Mouse (Mus musculus) adipocyte (in vitro differentiated cells): ENCODE measurements at regions not wholly inside any gene's neighbourhood (a gene's known extent, or its start where the extent isn't known, plus 50 kb on each side); places are given as distances from the start of the nearest gene placed in this dataset.
A peak's percentile ranks its signal among the peaks of the same experiment; 100 is the strongest.

Experiments used
- DNase-seq: peaks from one replicate; pipeline ENCODE4 v3.0.0-alpha.2; 2016; ENCODE audit warnings: low spot score

GRCm38 (mm10) chr4:9005938-9006626, 767.2 kb upstream of the Car8 start:
- no peak for DNase-seq

- DNase-seq, result no peak
These were observed 765.0 kb upstream of the Car8 start for GRCm38 (mm10) chr4:9003891-9004290.

GRCm38 (mm10) chr4:9002380-9002779, 763.5 kb upstream of the Car8 start:
- no peak for DNase-seq

GRCm38 (mm10) chr4:8998606-8999005, 759.8 kb upstream of the Car8 start:
- DNase-seq, result no peak

GRCm38 (mm10) chr4:8992171-8992570, 753.3 kb upstream of the Car8 start:
- DNase-seq, result no peak

GRCm38 (mm10) chr4:8990551-8990950, 751.7 kb upstream of the Car8 start:
- DNase-seq, result no peak

- DNase-seq, result no peak
These were observed 750.8 kb upstream of the Car8 start for GRCm38 (mm10) chr4:8989614-8990013.

- no peak for DNase-seq
These were observed 750.3 kb upstream of the Car8 start for GRCm38 (mm10) chr4:8989110-8989509.

- DNase-seq, result no peak
These were observed 749.5 kb upstream of the Car8 start for GRCm38 (mm10) chr4:8988345-8988733.

GRCm38 (mm10) chr4:8987544-8988344, 748.9 kb upstream of the Car8 start:
- no peak for DNase-seq

- no peak for DNase-seq
These were observed 747.7 kb upstream of the Car8 start for GRCm38 (mm10) chr4:8986394-8987091.

- DNase-seq, result no peak
These were observed 745.3 kb upstream of the Car8 start for GRCm38 (mm10) chr4:8984059-8984606.

GRCm38 (mm10) chr4:8978949-8979348, 740.1 kb upstream of the Car8 start:
- no peak for DNase-seq

GRCm38 (mm10) chr4:8969951-8970455, 731.2 kb upstream of the Car8 start:
- peak; percentile 22 for DNase-seq

GRCm38 (mm10) chr4:8968741-8969140, 729.9 kb upstream of the Car8 start:
- DNase-seq, result peak; percentile 76

GRCm38 (mm10) chr4:8967986-8968385, 729.1 kb upstream of the Car8 start:
- peak; percentile 48 for DNase-seq

- peak; percentile 20 for DNase-seq
These were observed 726.7 kb upstream of the Car8 start for GRCm38 (mm10) chr4:8965563-8965962.

GRCm38 (mm10) chr4:8962959-8963572, 724.2 kb upstream of the Car8 start:
- no peak for DNase-seq

GRCm38 (mm10) chr4:8961851-8962250, 723.0 kb upstream of the Car8 start:
- no peak for DNase-seq

- DNase-seq, result no peak
These were observed 718.9 kb upstream of the Car8 start for GRCm38 (mm10) chr4:8957771-8958170.

- DNase-seq, result no peak
These were observed 718.1 kb upstream of the Car8 start for GRCm38 (mm10) chr4:8957023-8957343.
